Mouse (Mus musculus) adrenal gland, postnatal 14 days (tissue): ENCODE measurements around the gene Styk1. TPM values are rescaled to one million over a fixed set of nuclear protein-coding genes. Genes with fewer than 3 reads are reported as not detected.
"Not testable (repeated sequence)": the region's sequence is repeated elsewhere in the genome, so short reads cannot be mapped to it uniquely, and the experiment has no call there.

Source experiments
- DNase-seq: peaks from one replicate; pipeline ENCODE4 v3.0.0; 2021; ENCODE audit warnings: mixed read lengths
- total RNA-seq: library from RNA; stranded (reverse); gene quantifications from 2 replicates; pipeline ENCODE4 v1.2.3, GENCODE M21; 2021

Styk1 gene
- total RNA-seq, 1 experiment from 2014 or later = 0.63 TPM

DNA sequence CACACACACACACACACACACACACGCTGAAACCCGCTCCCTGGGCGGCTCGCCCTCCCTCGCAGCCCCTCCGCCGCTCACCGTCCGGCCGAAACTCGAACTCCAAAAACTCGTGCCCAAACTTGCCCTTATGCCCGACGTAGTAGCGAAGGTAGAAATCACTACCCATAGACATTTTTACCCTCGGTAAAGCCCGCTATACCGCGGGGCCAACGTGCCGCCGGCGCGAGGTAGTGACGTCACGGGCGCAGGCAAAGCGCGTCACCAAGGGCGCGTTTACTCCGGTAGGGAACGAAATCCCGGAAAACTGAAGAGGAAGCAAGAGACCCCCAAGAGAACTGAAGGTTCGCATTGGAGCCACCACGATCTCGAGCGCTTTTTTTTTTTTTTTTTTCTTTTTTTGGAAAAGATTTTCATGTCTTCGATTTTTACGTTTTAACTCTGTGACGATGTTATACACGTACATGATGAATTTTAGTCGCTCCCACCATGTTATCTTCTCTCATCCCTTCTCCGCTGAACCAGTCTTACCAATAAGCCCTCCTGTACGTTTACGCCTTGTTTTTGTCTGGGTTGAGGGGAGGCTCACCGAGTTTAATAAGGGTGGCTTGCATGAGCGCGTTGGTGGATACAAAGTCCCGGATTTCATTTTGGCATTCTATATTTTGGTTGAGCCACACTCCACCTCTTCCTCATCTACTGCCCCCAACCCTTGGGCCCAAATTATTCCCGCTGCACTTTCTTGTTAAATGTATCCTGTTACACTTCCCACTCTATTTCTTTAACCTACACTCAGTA, 60.2 kb downstream of the Styk1 start, which contains the start of gene Magohb:
TSS of gene Magohb (minus strand) at position 254 of the 798 bp plus-strand sequence.
- peak; percentile 90 for DNase-seq

DNA sequence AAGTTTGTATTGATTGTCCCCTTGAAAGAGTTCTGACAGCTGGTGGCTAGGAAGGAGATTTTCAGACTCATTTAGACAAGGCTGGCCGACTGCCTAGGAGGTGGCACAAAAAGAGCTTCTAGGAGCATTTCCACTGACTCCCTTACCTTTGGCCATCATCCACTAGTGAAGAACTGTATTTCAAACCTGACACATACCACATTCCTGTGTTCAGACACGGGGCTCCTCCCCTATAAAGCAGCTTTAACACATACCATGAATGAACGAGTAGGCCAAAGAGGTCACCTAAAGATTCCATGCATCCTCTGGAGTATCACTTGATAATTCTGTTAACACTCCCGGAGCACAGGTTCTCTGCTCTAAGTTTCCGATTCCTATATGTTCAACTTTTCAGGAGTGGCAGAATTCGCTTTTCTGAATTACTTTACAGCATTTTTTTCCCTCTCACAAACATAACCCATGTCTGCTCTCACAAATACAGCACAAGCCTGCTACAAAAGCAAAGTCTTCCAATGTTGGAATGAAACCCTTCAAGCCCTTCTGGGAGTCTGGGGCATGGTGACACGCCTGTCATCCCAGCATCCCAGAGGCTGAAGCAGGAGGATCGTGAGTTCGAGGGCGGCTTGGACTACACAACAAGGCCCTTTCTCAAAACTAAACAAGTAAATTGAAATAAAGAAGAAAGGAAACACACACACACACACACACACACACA, 61.0 kb downstream of the Styk1 start:
- peak; percentile 34 for DNase-seq

DNA sequence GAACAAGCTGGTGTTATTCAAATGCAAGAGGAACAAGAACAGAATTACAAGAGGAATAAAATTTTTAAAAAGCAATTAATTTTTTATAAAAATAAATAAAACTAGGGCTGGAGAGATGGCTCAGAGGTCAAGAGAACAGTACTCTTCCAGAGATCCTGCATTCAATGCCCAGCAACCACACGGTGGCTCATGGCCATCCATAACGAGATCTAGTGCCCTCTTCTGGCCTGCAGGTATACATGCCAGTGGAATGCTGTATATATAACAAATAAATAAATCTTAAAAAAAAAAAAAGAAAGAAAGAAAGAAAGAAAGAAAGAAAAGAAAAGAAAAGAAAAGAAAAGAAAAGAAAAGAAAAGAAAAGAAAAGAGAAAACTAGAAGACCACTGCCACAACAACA, 63.0 kb downstream of the Styk1 start:
- DNase-seq = peak; percentile 57

DNA sequence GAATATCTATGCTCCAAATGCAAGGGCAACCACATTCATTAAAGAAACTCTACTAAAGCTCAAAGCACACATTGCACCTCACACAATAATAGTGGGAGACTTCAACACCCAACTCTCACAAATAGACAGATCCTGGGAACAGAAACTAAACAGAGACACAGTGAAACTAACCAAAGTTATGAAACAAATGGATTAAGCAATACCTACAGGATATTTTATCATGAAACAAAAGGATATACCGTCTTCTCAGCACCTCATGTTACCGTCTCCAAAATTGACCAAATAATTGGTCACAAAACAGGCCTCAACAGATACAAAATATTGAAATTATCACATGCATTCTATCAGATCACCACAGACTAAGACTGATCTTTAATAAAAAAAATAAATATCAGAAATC, 75.2 kb downstream of the Styk1 start:
- not testable (repeated sequence) for DNase-seq

DNA sequence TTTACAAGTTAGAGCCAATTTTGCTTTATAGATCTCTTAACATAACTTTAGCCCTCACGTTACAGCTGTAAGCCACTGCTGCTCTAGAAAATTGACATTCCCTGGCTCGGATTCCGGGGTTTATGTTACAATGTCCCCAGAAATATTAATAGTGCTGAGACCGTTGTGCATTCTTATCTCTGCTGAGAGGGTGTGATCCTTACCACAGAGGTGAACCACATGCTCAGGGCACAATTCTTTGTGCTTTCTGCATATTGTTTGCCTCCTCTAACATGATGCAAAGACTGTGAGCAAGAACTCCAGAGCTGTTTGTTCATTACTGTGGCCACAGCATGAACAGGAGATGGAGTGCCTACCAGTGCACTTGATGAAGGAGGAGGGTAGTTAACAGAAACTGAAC, 76.7 kb downstream of the Styk1 start:
- DNase-seq = no peak

DNA sequence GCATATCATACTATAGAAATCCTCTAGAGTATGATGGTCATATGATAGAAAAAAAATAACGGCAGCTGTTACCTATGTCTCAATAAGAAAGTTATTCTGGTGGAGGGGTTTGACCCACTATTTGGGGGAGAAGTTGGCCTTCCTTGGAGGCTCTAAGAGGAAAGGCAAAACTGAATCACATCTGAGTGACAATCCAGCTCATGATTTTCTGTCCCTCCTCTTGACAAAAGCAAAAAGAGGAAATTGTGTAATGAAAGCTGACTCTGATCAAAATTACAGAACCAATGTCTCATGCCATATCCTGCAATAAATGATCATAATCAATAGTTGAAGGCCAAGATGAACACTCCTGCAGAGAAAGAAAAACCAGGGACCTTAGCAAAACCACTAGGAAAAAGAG, 81.1 kb downstream of the Styk1 start:
- no peak for DNase-seq

DNA sequence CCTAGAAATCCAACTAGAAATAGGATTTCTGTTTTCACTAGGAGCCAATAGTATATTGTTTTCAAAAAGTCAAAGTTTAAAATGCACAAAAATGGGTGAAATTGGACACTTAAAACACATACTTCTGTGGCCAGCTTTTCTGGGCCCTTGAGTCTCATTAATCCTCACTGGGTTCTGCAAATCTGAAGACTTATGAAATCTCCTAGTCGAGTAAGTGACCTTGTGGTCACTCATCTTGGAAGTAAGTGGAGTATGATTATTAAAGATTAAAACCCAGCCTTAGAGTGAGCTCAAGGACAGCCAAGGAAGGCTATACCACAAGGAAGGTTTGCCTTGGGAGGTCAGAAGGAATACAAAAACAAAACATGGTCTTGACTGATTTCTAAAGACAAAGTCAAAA, 83.1 kb downstream of the Styk1 start:
- peak; percentile 5 for DNase-seq

DNA sequence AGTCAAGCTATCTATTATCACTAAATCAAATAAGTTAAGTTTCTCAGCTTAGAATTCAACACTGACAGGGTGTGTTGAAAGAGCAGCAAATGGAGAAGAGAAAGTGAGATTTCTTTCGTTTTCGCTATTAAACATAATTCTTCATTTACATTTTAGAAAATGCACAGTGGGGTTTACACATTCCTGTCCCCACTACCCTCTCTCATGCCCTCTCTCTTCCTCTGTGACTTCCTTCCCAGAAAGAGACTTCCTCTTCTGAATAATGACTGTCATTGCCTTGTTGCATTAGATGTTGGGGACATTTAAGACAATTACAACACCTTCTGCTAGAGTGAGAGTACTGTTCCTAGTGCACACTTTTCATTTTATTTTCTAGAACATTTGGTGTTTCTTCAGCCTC, 83.8 kb downstream of the Styk1 start:
- DNase-seq = no peak

DNA sequence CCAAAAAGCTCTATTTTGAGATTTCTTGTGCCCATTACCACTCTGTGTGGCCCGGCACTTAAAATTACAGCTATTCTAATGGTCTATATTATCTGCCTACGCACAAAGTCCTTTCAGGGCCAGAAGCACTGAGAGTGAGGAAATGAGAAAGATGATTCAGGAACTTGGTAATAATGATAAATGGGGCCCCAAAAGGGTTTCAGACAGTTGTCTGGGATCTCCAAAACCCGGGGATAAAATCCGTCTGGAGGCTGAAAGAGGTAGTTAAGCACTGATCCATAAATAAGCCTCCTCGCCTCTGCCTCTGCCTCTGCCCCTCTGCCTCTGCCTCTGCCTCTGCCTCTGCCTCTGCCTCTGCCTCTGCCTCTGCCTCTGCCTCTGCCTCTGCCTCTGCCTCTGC, 89.2 kb downstream of the Styk1 start:
- DNase-seq = no peak

DNA sequence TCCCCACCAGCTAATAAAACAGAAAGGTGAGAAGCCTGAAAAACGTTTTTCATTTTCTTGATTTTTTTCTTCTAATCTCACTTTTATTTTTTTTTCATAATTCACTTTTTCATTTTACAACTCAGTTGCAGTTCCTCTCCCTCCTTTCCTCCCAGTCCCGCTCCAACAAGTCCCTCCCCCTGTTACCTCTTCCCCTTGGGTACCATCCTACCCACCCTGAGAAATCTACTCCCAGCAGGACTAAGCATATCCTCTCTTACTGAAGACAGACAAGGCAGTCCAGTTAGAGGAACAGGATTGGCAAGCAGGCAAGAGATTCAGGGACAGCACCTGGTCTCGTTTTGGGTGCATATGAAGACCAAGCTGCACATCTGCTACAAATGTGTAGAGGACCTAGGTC, 90.6 kb downstream of the Styk1 start:
- no peak for DNase-seq

DNA sequence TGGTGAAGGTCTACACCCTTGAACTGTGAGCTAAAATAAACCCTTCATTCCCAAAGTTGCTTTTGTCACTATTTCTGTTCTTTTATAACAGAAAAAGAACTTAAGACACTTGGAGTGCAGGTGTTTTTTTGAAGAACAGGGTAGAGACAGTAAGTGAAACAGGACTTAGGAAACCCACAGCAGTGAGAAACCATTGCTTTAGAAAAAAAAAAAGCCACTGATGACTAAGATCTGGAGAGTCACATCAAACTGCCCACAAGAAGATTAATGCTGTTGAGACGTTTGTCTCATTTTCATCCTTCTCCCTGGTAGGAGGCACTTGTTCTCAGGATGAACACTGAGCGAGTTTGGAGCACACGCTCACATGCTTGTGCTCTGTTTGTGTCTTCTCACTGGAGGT, 91.4 kb downstream of the Styk1 start:
- no peak for DNase-seq

Other genes starting within 250 kb of the Styk1 start
- 0.86 and 0.93 TPM in 2 replicates for gene Klra2, start 106.2 kb downstream of the Styk1 start, total RNA-seq
- gene Magohb, start 60.4 kb downstream of the Styk1 start, total RNA-seq = 15.3 and 15.5 TPM in 2 replicates
- 249 and 280 TPM in 2 replicates for gene Ybx3, start 34.9 kb upstream of the Styk1 start, total RNA-seq
- gene 5430401F13Rik, start 132.8 kb upstream of the Styk1 start, total RNA-seq = not detected in 2 replicates
- gene Gm6619, start 132.8 kb upstream of the Styk1 start, total RNA-seq = not detected in 2 replicates